Mouse (Mus musculus): ENCODE data around the gene Ubac2.

The Ubac2 gene

DNA sequence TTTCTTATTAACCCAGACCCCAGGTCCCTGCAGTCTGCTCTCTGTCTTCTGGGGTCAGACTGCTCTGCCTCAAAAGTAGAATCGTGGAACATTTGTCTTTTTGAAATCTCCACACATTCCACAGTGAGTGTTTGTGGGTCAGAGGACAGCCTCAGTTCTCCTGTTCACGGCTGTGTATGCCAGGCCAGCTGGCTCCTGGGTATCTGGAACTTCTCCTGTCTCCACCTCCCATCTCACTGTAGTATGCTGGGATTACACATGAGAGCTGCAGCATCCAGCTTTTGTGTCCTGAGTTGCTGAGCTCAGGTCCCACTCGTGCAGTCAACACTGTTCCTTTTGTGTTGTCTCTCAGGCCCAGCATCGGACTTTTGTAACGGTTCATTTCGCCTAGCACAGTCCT, 46.5 kb downstream of the Ubac2 start:
- DNase-seq (ENCODE audit: low spot score) = no peak

DNA sequence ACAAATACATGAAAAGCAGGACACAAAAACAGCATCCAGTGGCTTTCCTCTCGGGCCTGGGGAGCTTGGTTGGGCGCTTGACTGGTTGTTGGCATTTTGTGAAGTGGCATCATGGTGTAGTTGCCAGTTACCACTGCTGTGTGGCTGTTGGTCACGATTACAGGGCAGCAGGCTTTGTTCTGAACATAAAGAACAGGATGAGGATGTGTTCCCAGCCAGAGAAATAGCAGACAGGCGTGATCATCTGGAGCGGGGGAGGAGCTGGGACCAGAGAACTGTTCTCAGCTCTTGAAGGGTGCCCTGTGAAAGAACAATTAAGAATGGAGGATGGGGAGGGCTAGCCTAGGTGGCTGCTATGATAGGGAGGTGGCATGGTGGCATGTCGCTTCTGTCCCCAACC, 48.5 kb downstream of the Ubac2 start:
- DNase-seq (ENCODE audit: low spot score) = no peak

GRCm38 (mm10) chr14:121927451-121927850, 49.0 kb downstream of the Ubac2 start:
- no peak for DNase-seq (ENCODE audit: low spot score)

DNA sequence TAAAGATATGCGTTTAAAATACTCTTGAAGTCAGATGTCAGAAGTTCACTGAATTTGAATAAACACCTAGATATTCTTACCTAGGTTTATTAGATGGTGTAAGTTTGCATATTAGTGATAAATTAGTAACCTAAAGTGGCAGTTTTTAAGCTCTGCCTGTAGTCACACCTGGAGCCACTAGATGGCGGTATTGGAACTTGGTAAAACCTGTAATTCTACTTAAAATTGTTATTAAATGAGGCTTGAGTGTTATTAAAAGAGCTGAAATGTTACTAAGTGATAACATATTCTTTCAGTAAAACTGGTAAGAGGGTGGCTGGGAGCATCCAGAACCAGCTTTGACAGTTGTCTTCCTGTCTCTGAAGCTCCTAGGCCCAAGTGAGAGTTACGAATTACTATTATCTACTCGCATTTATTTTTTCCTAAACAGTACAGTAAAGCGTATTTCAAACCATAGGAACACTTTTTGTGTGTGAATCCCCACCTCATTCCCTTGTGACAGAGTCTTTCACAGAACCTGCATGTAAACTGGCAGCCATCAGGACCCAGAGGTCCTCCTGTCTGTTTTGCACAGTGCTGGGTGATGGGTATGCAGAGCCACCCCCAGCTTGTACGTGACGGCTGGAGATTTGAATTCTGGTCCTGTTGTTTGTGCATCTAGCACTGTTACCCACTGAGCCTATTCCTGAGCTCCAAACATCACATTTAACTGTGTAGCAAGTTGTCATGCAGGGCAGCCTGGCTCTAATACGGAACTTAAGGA, 50.1 kb downstream of the Ubac2 start:
- DNase-seq (ENCODE audit: low spot score) = no peak

- DNase-seq (ENCODE audit: low spot score) = no peak
Observed at GRCm38 (mm10) chr14:121929243-121929951, 51.0 kb downstream of the Ubac2 start.

- no peak for DNase-seq (ENCODE audit: low spot score)
Observed at GRCm38 (mm10) chr14:121930731-121931383, 52.4 kb downstream of the Ubac2 start.

DNA sequence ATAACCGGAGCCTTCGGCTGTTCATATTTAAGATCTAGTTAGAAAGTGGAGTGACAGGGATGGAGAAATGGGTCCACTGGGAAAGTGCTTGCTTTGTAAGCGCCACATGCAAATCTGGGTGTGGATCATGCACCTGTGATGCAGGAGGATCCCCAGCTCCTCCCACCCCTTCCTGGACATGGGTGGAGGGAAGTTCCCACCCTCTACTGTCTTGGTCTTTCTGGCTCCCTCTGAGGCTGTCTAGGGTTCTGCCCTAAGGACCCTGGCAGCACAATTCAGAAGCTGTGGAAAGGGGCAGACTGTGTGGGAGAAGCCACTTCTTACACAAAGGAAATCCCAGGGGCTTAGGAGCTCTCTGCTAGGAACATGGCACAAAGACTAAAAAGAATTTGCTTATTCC, 53.2 kb downstream of the Ubac2 start:
- no peak for DNase-seq (ENCODE audit: low spot score)

DNA sequence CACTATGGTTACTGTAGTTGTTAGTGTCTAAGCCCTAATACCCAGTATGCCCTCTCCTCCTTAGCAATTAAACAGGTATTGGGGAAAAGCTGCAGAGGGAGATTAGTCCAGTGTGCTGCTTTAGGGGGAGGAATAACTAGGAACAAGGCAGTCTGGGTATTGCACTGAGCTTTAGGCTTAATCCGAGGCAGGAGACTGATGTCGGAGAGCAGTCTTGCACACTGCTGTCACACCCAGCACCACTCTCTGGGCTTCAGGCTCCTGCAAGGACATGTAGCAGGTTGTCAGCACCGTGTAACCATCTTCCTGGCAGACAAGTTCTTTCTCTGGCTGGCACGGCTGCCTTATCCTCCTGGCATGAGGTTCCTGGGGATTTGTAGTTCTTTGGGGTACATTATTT, 53.8 kb downstream of the Ubac2 start:
- no peak for DNase-seq (ENCODE audit: low spot score)

DNA sequence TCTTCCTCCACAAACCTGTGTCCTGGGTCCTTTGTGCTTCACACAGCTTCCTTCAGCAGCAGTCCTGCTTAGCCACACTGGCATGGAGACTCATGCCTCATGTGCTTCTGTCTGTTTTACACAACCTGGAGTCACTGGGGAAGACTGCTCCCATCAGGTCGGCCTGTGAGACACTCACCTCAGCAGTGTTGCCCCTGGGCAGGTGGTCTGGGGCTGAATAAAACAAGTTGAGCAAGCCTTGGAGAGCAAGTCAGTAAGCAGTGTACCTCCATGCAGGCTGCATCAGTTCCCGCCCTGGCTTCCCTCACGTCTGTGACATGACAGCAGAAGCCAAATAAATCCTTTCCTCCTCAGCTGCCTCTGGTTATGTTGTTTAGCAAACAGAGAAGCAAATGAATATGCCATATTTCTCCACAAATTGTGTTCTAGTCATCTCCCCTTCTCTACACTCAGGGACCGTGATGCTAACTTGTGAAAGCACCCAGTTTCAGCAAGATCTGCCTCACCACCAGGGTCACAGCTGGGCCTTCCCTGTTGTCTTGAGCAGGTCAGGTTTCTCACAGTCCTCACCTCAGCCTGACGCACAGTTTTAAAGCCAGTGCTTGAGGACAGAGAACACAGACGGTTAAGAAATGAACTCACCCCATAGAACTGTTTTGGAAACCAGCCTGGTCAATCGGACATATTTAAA, 55.6 kb downstream of the Ubac2 start:
- DNase-seq (ENCODE audit: low spot score) = no peak

GRCm38 (mm10) chr14:121934597-121934946, 56.2 kb downstream of the Ubac2 start:
- DNase-seq (ENCODE audit: low spot score) = no peak

- DNase-seq (ENCODE audit: low spot score) = no peak
Observed at GRCm38 (mm10) chr14:121936356-121936755, 57.9 kb downstream of the Ubac2 start.

- DNase-seq (ENCODE audit: low spot score) = no peak
Observed at GRCm38 (mm10) chr14:121936856-121937255, 58.4 kb downstream of the Ubac2 start.

DNA sequence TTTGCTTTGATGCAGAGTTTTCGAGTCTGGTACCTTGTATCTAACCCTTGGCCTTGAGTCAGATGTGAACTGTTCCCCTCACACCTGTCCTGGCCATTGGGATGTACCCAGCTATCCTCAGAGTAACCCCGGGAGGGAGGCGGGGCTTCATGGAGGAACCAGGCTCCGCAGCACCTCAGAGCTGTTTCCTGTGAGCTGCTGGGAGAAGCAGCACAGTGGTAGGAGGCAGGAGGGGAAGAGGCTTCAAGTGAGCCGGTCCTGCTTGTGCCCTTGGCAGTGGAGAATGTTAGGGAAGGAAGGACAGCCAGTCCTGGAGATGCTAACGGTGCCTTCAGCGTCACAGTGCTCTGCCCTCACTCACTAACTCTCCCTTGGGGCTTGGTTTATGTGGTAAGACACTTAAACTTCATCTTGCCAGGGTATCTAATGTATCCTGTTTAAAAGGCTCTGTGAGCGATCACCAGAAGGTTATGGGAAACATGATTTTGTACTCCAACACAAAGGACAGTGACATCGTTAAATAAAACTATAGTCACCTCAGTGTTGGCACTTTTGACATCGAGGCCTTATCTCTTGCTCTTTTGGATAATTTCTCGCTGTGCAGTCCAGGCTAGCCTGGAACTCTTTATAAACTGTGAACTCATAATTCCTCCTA, 59.3 kb downstream of the Ubac2 start:
- DNase-seq (ENCODE audit: low spot score) = no peak

GRCm38 (mm10) chr14:121938256-121939191, 60.1 kb downstream of the Ubac2 start:
- DNase-seq (ENCODE audit: low spot score) = no peak

- DNase-seq (ENCODE audit: low spot score) = no peak
Observed at GRCm38 (mm10) chr14:121939582-121939981, 61.2 kb downstream of the Ubac2 start.

GRCm38 (mm10) chr14:121946131-121946530, 67.7 kb downstream of the Ubac2 start:
- DNase-seq (ENCODE audit: low spot score) = no peak

GRCm38 (mm10) chr14:121946728-121947127, 68.3 kb downstream of the Ubac2 start:
- DNase-seq (ENCODE audit: low spot score) = no peak

DNA sequence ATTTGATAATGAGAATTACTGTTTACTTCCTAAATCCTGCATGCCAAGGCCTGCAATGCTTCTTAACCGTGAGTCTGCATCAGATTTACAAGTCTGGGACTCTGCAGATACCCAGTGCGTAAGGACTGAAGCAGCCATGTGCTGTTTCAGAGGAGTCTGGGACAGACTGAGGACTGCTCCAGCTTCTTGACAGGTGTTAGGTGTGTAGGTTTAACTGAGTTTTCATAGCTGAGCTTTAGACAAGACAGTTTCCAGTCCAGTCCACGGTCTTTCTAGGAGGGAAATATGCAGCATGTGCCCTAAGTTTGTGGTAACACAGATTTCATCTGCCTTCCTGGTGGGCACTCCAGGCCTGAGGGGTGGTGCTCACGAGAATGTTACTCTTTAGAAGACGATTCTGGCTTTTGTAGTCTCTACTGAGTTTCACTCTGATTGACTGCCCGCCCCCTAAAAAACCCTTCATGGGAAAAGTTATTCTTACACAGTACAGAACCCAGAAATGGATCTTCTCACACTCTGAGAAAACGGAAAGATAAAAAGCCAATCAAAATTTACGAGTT, 68.9 kb downstream of the Ubac2 start:
- no peak for DNase-seq (ENCODE audit: low spot score)

DNA sequence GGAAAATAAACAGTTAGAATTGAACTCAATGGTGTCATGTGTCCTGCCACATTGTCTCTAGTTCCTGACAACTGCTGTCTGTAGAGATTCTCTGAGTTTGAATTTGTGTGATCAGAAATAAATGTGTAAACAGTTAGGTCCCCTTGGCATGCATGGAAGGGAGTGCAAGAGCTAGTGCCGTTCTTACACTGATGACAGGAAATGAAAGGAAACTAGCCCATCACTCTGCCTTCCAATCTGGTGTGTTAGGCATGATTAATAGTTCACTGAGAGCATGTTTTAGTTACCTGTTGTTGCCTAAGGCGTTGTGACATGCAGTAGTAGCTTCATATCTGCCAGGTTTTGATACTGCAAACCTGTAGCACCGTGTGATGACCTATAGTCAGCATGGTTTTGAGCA, 69.5 kb downstream of the Ubac2 start:
- no peak for DNase-seq (ENCODE audit: low spot score)

DNA sequence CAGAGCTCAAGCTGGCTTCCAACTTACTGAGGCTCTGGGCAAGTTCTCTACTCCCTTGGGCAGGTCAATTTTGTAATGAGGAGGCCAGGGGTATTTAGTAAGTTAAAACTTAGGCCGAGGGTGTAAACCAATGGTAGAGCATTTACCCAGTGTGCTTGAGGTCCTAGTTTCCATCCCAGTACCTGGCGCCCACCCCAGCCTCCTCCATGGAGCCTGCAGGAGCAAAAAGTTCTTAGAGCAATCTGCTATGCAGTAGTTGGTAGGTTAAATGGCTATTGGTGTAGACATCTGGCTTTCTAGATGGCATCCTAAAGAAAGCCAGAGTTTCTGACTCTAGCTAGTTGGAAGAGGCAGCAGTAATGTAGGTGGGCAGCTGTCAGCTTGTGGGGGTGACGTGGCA, 71.0 kb downstream of the Ubac2 start:
- DNase-seq (ENCODE audit: low spot score) = no peak

- DNase-seq (ENCODE audit: low spot score) = no peak
Observed at GRCm38 (mm10) chr14:121949897-121950296, 71.5 kb downstream of the Ubac2 start.
